Mouse (Mus musculus): ENCODE measurements around the gene Mmp25. TPM values are rescaled to one million over a fixed set of nuclear protein-coding genes. Genes with fewer than 3 reads are reported as not detected.
A peak's percentile ranks its signal among the peaks of the same experiment; 100 is the strongest.

The Mmp25 gene
- polyA plus RNA-seq, 1 experiment from 2014 or later, result 0.78 TPM

- Histone ChIP-seq H3K4me1 (replicated peaks; ENCODE audit: control insufficient read depth, insufficient read depth, low read length) (no peaks in the 10 kb centered on the region), H3K4me3 (ENCODE audit: low read length) (no peak overlapping the region), H3K9me3 (ENCODE audit: control insufficient read depth, low read length) (no peaks in the 10 kb centered on the region), H3K4me2 (ENCODE audit: low read depth, low read length) (no peak overlapping the region), H3K9ac (ENCODE audit: low read length) (no peak overlapping the region), H3K36me3 (ENCODE audit: control insufficient read depth, insufficient read depth, low read length) (no peaks in the 10 kb centered on the region), H3K27me3 (ENCODE audit: control insufficient read depth, insufficient read depth, low read depth, low read length) (no peaks in the 10 kb centered on the region), H3K27ac (ENCODE audit: low read length) (no peak overlapping the region)
- 73% methylated on average over 28 of the region's 28 CpGs for WGBS
- peak; percentile 82 for ATAC-seq (ENCODE audit: low read depth)
Measured at GRCm38 (mm10) chr17:23610361-23610800, 34.7 kb downstream of the Mmp25 start.

DNA sequence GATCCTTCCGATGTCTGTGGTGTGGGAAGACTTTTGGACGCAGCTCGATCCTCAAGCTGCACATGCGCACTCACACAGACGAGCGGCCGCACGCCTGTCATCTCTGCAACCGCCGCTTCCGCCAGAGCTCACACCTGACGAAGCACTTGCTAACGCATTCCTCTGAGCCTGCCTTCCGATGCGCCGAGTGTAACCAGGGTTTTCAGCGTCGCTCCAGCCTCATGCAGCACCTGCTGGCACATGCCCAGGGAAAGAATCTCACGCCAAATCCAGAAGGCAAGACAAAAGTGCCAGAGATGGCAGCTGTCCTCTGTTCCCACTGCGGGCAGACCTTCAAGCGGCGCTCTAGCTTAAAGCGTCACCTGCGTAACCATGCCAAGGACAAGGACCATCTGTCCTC, 35.5 kb downstream of the Mmp25 start:
- WGBS, result 86% methylated on average over 24 of the region's 24 CpGs
- Histone ChIP-seq H3K9ac (ENCODE audit: low read length) (no peak overlapping the region), H3K4me1 (replicated peaks; ENCODE audit: control insufficient read depth, insufficient read depth, low read length) (no peaks in the 10 kb centered on the region), H3K36me3 (ENCODE audit: control insufficient read depth, insufficient read depth, low read length) (no peaks in the 10 kb centered on the region), H3K4me3 (ENCODE audit: low read length) (no peak overlapping the region), H3K4me2 (ENCODE audit: low read depth, low read length) (no peak overlapping the region), H3K9me3 (ENCODE audit: control insufficient read depth, low read length) (no peaks in the 10 kb centered on the region), H3K27me3 (ENCODE audit: control insufficient read depth, insufficient read depth, low read depth, low read length) (no peaks in the 10 kb centered on the region), H3K27ac (ENCODE audit: low read length) (no peak overlapping the region)
- ATAC-seq (ENCODE audit: low read depth), result no peak

DNA sequence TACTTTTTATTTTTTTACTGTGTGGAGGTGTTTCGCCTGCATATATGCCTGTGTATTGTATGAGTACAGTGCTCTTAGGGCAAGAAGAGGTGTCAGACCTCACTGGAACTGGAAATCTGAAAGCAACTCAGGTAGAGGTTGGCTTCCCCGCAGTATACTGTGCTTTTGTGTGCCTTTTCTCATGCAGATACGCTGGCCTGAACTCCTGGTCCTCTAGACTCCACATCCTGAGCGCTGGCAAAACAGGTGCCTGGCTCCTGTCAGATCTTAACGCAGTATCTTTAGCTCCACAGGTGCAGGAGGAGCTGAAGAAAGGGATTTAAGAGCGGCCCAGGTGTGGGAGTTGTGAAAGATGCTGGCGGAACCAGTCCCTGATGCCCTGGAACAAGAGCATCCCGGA, 39.9 kb downstream of the Mmp25 start:
- Histone ChIP-seq H3K27me3 (ENCODE audit: control insufficient read depth, insufficient read depth, low read depth, low read length) (no peaks in the 10 kb centered on the region), H3K9ac (ENCODE audit: low read length) (no peak overlapping the region)

GRCm38 (mm10) chr17:23604394-23604793, 40.7 kb downstream of the Mmp25 start:
- no peak for ATAC-seq (ENCODE audit: low read depth)

More for the DNA sequence above, 39.9 kb downstream of the Mmp25 start:
- Histone ChIP-seq H3K27ac (ENCODE audit: low read length) (no peak overlapping the region), H3K4me3 (ENCODE audit: low read length) (no peak overlapping the region), H3K36me3 (ENCODE audit: control insufficient read depth, insufficient read depth, low read length) (no peaks in the 10 kb centered on the region), H3K4me1 (replicated peaks; ENCODE audit: control insufficient read depth, insufficient read depth, low read length) (peaks cover 5% of the 10 kb centered on the region), H3K9me3 (ENCODE audit: control insufficient read depth, low read length) (no peaks in the 10 kb centered on the region), H3K4me2 (ENCODE audit: low read depth, low read length) (no peak overlapping the region)
- ATAC-seq (ENCODE audit: low read depth), result no peak
- WGBS, result 79% methylated on average over 8 of the region's 8 CpGs

DNA sequence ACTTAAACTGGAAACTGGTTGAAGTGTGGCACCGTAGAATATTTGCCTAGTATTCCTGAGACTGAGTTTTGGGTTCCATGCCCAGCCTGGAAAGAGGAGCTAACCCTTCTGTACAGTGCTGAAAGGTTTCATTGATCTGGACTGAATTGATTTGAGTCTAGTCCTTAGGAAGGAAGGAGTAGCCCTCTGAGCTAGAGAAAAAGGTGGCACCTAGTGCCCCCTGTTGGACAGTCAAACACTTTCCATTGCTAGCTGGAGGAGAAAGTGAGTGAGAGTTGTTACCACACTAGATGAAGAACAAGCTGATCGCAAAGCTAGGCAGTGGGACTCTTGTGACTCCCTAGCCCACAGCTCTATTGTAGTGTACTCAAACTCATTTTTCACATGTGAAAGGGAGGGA, 41.5 kb downstream of the Mmp25 start:
- H3K27ac ChIP-seq (ENCODE audit: low read length), result no peak overlapping the region
- H3K36me3 ChIP-seq (ENCODE audit: control insufficient read depth, insufficient read depth, low read length), result no peaks in the 10 kb centered on the region
- no peaks in the 10 kb centered on the region for H3K27me3 ChIP-seq (ENCODE audit: control insufficient read depth, insufficient read depth, low read depth, low read length)
- WGBS, result 55% methylated on average over 2 of the region's 2 CpGs
- no peaks in the 10 kb centered on the region for H3K9me3 ChIP-seq (ENCODE audit: control insufficient read depth, low read length)
- H3K4me1 ChIP-seq (replicated peaks; ENCODE audit: control insufficient read depth, insufficient read depth, low read length), result peaks cover 8% of the 10 kb centered on the region
- H3K4me2 ChIP-seq (ENCODE audit: low read depth, low read length), result no peak overlapping the region
- no peak for ATAC-seq (ENCODE audit: low read depth)
- no peak overlapping the region for H3K4me3 ChIP-seq (ENCODE audit: low read length)
- no peak overlapping the region for H3K9ac ChIP-seq (ENCODE audit: low read length)

More at GRCm38 (mm10) chr17:23604394-23604793, 40.7 kb downstream of the Mmp25 start:
- Histone ChIP-seq H3K27me3 (ENCODE audit: control insufficient read depth, insufficient read depth, low read depth, low read length) (no peaks in the 10 kb centered on the region), H3K4me3 (ENCODE audit: low read length) (no peak overlapping the region), H3K4me1 (replicated peaks; ENCODE audit: control insufficient read depth, insufficient read depth, low read length) (peaks cover 8% of the 10 kb centered on the region), H3K9me3 (ENCODE audit: control insufficient read depth, low read length) (no peaks in the 10 kb centered on the region), H3K9ac (ENCODE audit: low read length) (no peak overlapping the region), H3K4me2 (ENCODE audit: low read depth, low read length) (no peak overlapping the region), H3K27ac (ENCODE audit: low read length) (no peak overlapping the region), H3K36me3 (ENCODE audit: control insufficient read depth, insufficient read depth, low read length) (no peaks in the 10 kb centered on the region)
- 69% methylated on average over 7 of the region's 7 CpGs for WGBS

DNA sequence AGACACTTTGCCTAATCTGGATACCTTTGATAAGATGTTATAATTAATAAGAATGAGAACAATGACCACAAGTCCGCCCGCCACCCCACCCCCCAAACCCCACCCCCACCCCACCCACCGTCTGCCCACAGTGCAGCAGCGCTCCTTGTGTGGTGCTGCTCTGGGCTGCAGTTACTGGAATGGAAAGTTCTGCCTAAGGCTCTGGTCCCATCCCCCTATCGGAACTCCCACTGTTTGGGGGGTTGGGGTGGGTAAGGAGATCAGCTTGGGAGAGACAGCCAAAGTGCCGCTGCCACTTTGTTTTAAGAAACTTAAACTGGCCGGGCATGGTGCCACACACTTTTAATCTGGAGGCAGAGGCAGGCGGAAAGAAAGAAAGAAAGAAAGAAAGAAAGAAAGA, 42.0 kb downstream of the Mmp25 start:
- Histone ChIP-seq H3K9ac (ENCODE audit: low read length) (no peak overlapping the region), H3K9me3 (ENCODE audit: control insufficient read depth, low read length) (no peaks in the 10 kb centered on the region), H3K4me1 (replicated peaks; ENCODE audit: control insufficient read depth, insufficient read depth, low read length) (peaks cover 12% of the 10 kb centered on the region), H3K4me2 (ENCODE audit: low read depth, low read length) (no peak overlapping the region), H3K4me3 (ENCODE audit: low read length) (no peak overlapping the region), H3K27me3 (ENCODE audit: control insufficient read depth, insufficient read depth, low read depth, low read length) (no peaks in the 10 kb centered on the region), H3K27ac (ENCODE audit: low read length) (no peak overlapping the region), H3K36me3 (ENCODE audit: control insufficient read depth, insufficient read depth, low read length) (no peaks in the 10 kb centered on the region)
- 46% methylated on average over 8 of the region's 8 CpGs for WGBS
- ATAC-seq (ENCODE audit: low read depth), result no peak

GRCm38 (mm10) chr17:23601836-23602585, 43.1 kb downstream of the Mmp25 start:
- Histone ChIP-seq H3K9ac (ENCODE audit: low read length) (no peak overlapping the region), H3K4me3 (ENCODE audit: low read length) (no peak overlapping the region), H3K4me1 (replicated peaks; ENCODE audit: control insufficient read depth, insufficient read depth, low read length) (peaks cover 12% of the 10 kb centered on the region), H3K4me2 (ENCODE audit: low read depth, low read length) (no peak overlapping the region), H3K27ac (ENCODE audit: low read length) (peak overlapping the region; percentile 29), H3K9me3 (ENCODE audit: control insufficient read depth, low read length) (no peaks in the 10 kb centered on the region), H3K27me3 (ENCODE audit: control insufficient read depth, insufficient read depth, low read depth, low read length) (no peaks in the 10 kb centered on the region), H3K36me3 (ENCODE audit: control insufficient read depth, insufficient read depth, low read length) (no peaks in the 10 kb centered on the region)
- 33% methylated on average over 10 of the region's 10 CpGs for WGBS
- ATAC-seq (ENCODE audit: low read depth), result no peak

DNA sequence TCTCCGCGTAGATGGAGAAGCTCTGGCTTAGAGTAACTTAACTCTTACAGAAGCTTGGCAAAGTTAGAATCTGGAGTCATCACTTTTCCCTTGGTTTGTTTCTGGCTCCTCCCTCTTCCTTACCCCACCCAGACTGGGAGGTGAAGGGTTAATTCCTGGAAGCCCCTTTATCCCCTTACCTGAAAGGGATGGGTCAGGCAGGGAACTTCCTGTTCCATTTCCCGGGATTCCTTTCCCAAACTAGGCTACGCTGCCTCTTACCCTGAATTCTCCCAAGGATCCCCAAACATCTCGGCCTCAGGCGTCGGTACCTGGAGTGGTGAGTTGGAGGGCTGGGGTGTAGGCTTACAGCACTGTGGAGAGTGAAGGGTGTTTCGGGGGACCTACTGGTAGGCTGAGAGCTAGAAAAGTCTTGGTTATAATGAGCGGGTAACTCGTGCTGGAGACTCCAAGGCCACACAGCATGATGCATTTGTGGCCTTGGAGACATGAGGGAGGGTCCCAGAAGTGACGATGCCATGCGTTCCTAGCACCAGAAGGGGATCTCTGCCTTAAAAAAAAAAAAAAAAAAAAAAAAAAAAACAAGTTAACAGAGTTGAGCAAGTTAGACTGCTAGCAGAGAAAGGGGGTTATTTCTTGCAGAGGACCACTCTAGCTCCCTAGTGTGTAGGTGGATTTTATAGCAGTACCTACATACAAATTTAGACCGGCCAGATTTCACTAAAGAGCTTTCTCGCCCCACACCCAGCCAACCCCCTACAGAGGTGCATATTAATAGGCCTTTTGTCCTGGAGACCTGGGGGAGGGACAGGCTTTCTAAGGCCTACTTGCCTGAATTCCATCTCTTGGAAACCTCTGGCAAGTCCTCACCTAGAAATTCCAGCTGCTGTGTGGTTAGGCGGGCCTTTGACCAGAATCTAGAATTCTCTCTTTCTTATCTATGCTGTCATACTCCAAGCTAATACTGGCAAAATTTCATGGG, 44.1 kb downstream of the Mmp25 start, which contains the start of gene Zscan10:
Gene Zscan10, plus strand, starts transcription at position 216 of the 982 bp plus-strand sequence.
- H3K9ac ChIP-seq (ENCODE audit: low read length), result peak within 1 kb of the TSS; percentile 70
- no peak for ATAC-seq (ENCODE audit: low read depth)

GRCm38 (mm10) chr17:23599605-23600063, 45.4 kb downstream of the Mmp25 start:
- Histone ChIP-seq H3K9ac (ENCODE audit: low read length) (peak overlapping the region; percentile 70), H3K36me3 (ENCODE audit: control insufficient read depth, insufficient read depth, low read length) (no peaks in the 10 kb centered on the region), H3K4me2 (ENCODE audit: low read depth, low read length) (peak overlapping the region; percentile 86), H3K27me3 (ENCODE audit: control insufficient read depth, insufficient read depth, low read depth, low read length) (no peaks in the 10 kb centered on the region), H3K9me3 (ENCODE audit: control insufficient read depth, low read length) (no peaks in the 10 kb centered on the region), H3K4me3 (ENCODE audit: low read length) (peak overlapping the region; percentile 56), H3K4me1 (replicated peaks; ENCODE audit: control insufficient read depth, insufficient read depth, low read length) (peaks cover 12% of the 10 kb centered on the region), H3K27ac (ENCODE audit: low read length) (peak overlapping the region; percentile 96)
- ATAC-seq (ENCODE audit: low read depth), result peak; percentile 3; the same call in 1 of the 2 replicates
- WGBS, result 29% methylated on average over 7 of the region's 7 CpGs

More for the DNA sequence above, 44.1 kb downstream of the Mmp25 start, which contains the start of gene Zscan10:
- Histone ChIP-seq H3K4me2 (ENCODE audit: low read depth, low read length) (peak within 1 kb of the TSS; percentile 86), H3K36me3 (ENCODE audit: control insufficient read depth, insufficient read depth, low read length) (no peaks in the 10 kb centered on the region), H3K27ac (ENCODE audit: low read length) (peak within 1 kb of the TSS; percentile 96), H3K4me3 (ENCODE audit: low read length) (peak within 1 kb of the TSS; percentile 56; the same call in 1 of the 2 replicates), H3K4me1 (replicated peaks; ENCODE audit: control insufficient read depth, insufficient read depth, low read length) (peaks cover 12% of the 10 kb centered on the region), H3K27me3 (ENCODE audit: control insufficient read depth, insufficient read depth, low read depth, low read length) (no peaks in the 10 kb centered on the region), H3K9me3 (ENCODE audit: control insufficient read depth, low read length) (no peaks in the 10 kb centered on the region)
- WGBS, result 55% methylated on average over 15 of the region's 15 CpGs

Measured in lung, embryonic 16.5 days (tissue).